Mouse (Mus musculus): Measurements from ENCODE around the gene Qk.

The Qk gene

GRCm38 (mm10) chr17:10326596-10327045, 7.0 kb upstream of the Qk start:
- no peak for DNase-seq (ENCODE audit: low spot score)

GRCm38 (mm10) chr17:10325921-10326320, 6.3 kb upstream of the Qk start:
- no peak for DNase-seq (ENCODE audit: low spot score)

GRCm38 (mm10) chr17:10321754-10322153, 2.1 kb upstream of the Qk start:
- DNase-seq (ENCODE audit: low spot score): no peak

- DNase-seq (ENCODE audit: low spot score): no peak
Observed at GRCm38 (mm10) chr17:10321092-10321491, 1.4 kb upstream of the Qk start.

GRCm38 (mm10) chr17:10320456-10320790, 769 bp upstream of the Qk start:
- DNase-seq (ENCODE audit: low spot score): no peak

- DNase-seq (ENCODE audit: low spot score): no peak
Observed at GRCm38 (mm10) chr17:10319431-10319684, 296 bp downstream of the Qk start.

- no peak for DNase-seq (ENCODE audit: low spot score)
Observed at GRCm38 (mm10) chr17:10318561-10319430, 858 bp downstream of the Qk start.

GRCm38 (mm10) chr17:10317981-10318551, 1.6 kb downstream of the Qk start:
- DNase-seq (ENCODE audit: low spot score): no peak

- no peak for DNase-seq (ENCODE audit: low spot score)
Observed at GRCm38 (mm10) chr17:10317186-10317585, 2.5 kb downstream of the Qk start.

- DNase-seq (ENCODE audit: low spot score): no peak
Observed at GRCm38 (mm10) chr17:10316446-10316845, 3.2 kb downstream of the Qk start.

GRCm38 (mm10) chr17:10310046-10310445, 9.6 kb downstream of the Qk start:
- DNase-seq (ENCODE audit: low spot score): no peak

GRCm38 (mm10) chr17:10309135-10309623, 10.5 kb downstream of the Qk start:
- DNase-seq (ENCODE audit: low spot score): no peak

- DNase-seq (ENCODE audit: low spot score): no peak
Observed at GRCm38 (mm10) chr17:10306424-10306823, 13.2 kb downstream of the Qk start.

GRCm38 (mm10) chr17:10304001-10304400, 15.7 kb downstream of the Qk start:
- DNase-seq (ENCODE audit: low spot score): no peak

GRCm38 (mm10) chr17:10300968-10301795, 18.5 kb downstream of the Qk start:
- no peak for DNase-seq (ENCODE audit: low spot score)

- DNase-seq (ENCODE audit: low spot score): no peak
Observed at GRCm38 (mm10) chr17:10299396-10299795, 20.3 kb downstream of the Qk start.

GRCm38 (mm10) chr17:10292520-10292919, 27.1 kb downstream of the Qk start:
- DNase-seq (ENCODE audit: low spot score): no peak

- DNase-seq (ENCODE audit: low spot score): no peak
Observed at GRCm38 (mm10) chr17:10284772-10285171, 34.9 kb downstream of the Qk start.

GRCm38 (mm10) chr17:10279532-10279931, 40.1 kb downstream of the Qk start:
- DNase-seq (ENCODE audit: low spot score): no peak

GRCm38 (mm10) chr17:10269518-10269917, 50.1 kb downstream of the Qk start:
- DNase-seq (ENCODE audit: low spot score): no peak

GRCm38 (mm10) chr17:10268468-10268867, 51.2 kb downstream of the Qk start:
- no peak for DNase-seq (ENCODE audit: low spot score)

- DNase-seq (ENCODE audit: low spot score): no peak
Observed at GRCm38 (mm10) chr17:10266207-10266606, 53.4 kb downstream of the Qk start.

Data from ovary, postnatal 10 days (tissue).